Comparison of ENCODE assay signal across 29 mouse cellular contexts in the genomic region with DNA sequence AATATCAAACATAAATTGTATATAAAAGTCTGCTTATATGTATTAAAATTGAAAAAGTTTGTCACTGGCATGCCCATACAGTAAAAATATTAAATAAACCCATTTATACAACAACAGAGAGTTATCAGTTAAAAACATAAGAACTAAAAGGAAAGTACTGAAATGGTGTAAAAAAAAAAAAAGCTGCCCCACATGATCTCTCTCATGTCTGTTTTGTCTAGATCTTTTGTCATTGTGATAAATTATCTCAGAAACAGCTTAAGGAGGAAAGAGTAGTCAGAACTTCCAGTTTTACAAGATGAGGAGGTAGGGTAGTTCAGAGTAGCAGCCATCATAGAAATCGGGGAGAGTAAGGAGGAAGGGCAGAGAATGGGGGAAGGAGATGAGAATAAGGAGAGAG.
"Had no signal": no experiment of that assay in that cellular context is flagged by ENCODE, and none has a peak within 500 bp of the region (broad histone marks: within the 10 kb centered on the region; RNA-seq: fewer than 3 reads in every experiment).

No protein-coding gene starts in this region.

- H3K9ac ChIP-seq: limb, embryonic 12.5 days; limb, embryonic 13.5 days; limb, embryonic 15.5 days; liver, embryonic 12.5 days; liver, embryonic 13.5 days; liver, embryonic 14.5 days; liver, embryonic 15.5 days; liver, postnatal 0 days; lung, embryonic 14.5 days; lung, embryonic 15.5 days; midbrain, embryonic 12.5 days; midbrain, embryonic 13.5 days; midbrain, embryonic 15.5 days had no signal

- ATAC-seq: liver, embryonic 12.5 days; liver, postnatal 0 days; midbrain, embryonic 13.5 days; midbrain, embryonic 15.5 days; midbrain, embryonic 16.5 days had no signal

- H3K9me3 ChIP-seq: limb, embryonic 10.5 days; limb, embryonic 12.5 days; limb, embryonic 13.5 days; limb, embryonic 15.5 days; liver, embryonic 12.5 days; liver, embryonic 13.5 days; liver, embryonic 15.5 days; lung, embryonic 15.5 days; megakaryocyte, embryonic 14.5 days; midbrain, embryonic 10.5 days; midbrain, embryonic 12.5 days; midbrain, embryonic 13.5 days; midbrain, embryonic 15.5 days had no signal

- H3K36me3 ChIP-seq: limb, embryonic 10.5 days; limb, embryonic 12.5 days; limb, embryonic 13.5 days; limb, embryonic 15.5 days; liver, embryonic 12.5 days; liver, embryonic 13.5 days; liver, embryonic 15.5 days; lung, embryonic 15.5 days; midbrain, embryonic 10.5 days; midbrain, embryonic 12.5 days; midbrain, embryonic 13.5 days; midbrain, embryonic 15.5 days had no signal

- H3K27me3 ChIP-seq: limb, embryonic 12.5 days; limb, embryonic 13.5 days; limb, embryonic 15.5 days; liver, embryonic 12.5 days; liver, embryonic 13.5 days; liver, embryonic 15.5 days; lung, embryonic 15.5 days; megakaryocyte, embryonic 14.5 days; midbrain, embryonic 12.5 days; midbrain, embryonic 13.5 days; midbrain, embryonic 15.5 days had no signal

- H3K4me2 ChIP-seq: limb, embryonic 12.5 days; limb, embryonic 13.5 days; limb, embryonic 15.5 days; liver, embryonic 11.5 days; liver, embryonic 12.5 days; liver, embryonic 13.5 days; liver, embryonic 15.5 days; lung, embryonic 14.5 days; lung, embryonic 15.5 days; midbrain, embryonic 11.5 days; midbrain, embryonic 12.5 days; midbrain, embryonic 13.5 days; midbrain, embryonic 15.5 days had no signal

- H3K4me3 ChIP-seq: left cerebral cortex, adult 2 months; limb, embryonic 10.5 days; limb, embryonic 12.5 days; limb, embryonic 13.5 days; limb, embryonic 15.5 days; liver, embryonic 12.5 days; liver, embryonic 13.5 days; liver, embryonic 15.5 days; lung, embryonic 15.5 days; megakaryocyte, embryonic 14.5 days; midbrain, embryonic 10.5 days; midbrain, embryonic 12.5 days; midbrain, embryonic 13.5 days; midbrain, embryonic 15.5 days; myocyte had no signal

- H3K27ac ChIP-seq: left cerebral cortex, adult 2 months; limb, embryonic 10.5 days; limb, embryonic 12.5 days; limb, embryonic 13.5 days; limb, embryonic 15.5 days; liver, embryonic 12.5 days; liver, embryonic 13.5 days; liver, embryonic 14.5 days; liver, embryonic 15.5 days; lung, embryonic 15.5 days; macrophage; midbrain, embryonic 10.5 days; midbrain, embryonic 12.5 days; midbrain, embryonic 13.5 days; midbrain, embryonic 15.5 days had no signal

- DNase-seq: left cerebral cortex, postnatal 4 days; liver; liver, embryonic 13.5 days; liver, postnatal 0 days; lung, adult 18-20 months; lung, adult 2 months; lung, embryonic 14.5 days; lung, postnatal 14 days; lung, postnatal 36 days; lung, postnatal 4 days had no signal

- H3K4me1 ChIP-seq: limb, embryonic 10.5 days; limb, embryonic 12.5 days; limb, embryonic 13.5 days; limb, embryonic 15.5 days; liver, embryonic 13.5 days; liver, embryonic 15.5 days; lung, embryonic 15.5 days; midbrain, embryonic 10.5 days; midbrain, embryonic 12.5 days; midbrain, embryonic 13.5 days; midbrain, embryonic 15.5 days had no signal
